Mouse (Mus musculus) layer of hippocampus, postnatal 36 days (tissue): ENCODE data around the gene 1810062G17Rik. TPM values are rescaled to one million over a fixed set of nuclear protein-coding genes. Genes with fewer than 3 reads are reported as not detected.
A peak's percentile ranks its signal among the peaks of the same experiment; 100 is the strongest.

Experiments used
- DNase-seq, 2 experiments: peaks; one replicate each; pipeline ENCODE4 v3.0.0; 2022
- microRNA-seq, 2 experiments: library from miRNA; unstranded; fragments of <30 nt; microRNA quantifications; one replicate each; pipeline ENCODE4 v1.2.0; 2021
- total RNA-seq, 2 experiments: library from RNA; stranded (reverse); gene quantifications; 2 replicates each; pipeline ENCODE4 v1.2.3; 2021

Gene 1810062G17Rik
- total RNA-seq, 2 experiments from 2014 or later = not detected

GRCm38 (mm10) chr3:36505809-36506735 lies 30.3 kb downstream of the 1810062G17Rik start:
- no peak for DNase-seq

GRCm38 (mm10) chr3:36511491-36511890 lies 35.8 kb downstream of the 1810062G17Rik start:
- no peak for DNase-seq

GRCm38 (mm10) chr3:36516196-36516595 lies 40.5 kb downstream of the 1810062G17Rik start:
- DNase-seq = no peak

- peak; percentile 23 to 35 for DNase-seq
Measured at GRCm38 (mm10) chr3:36521073-36522060, 45.6 kb downstream of the 1810062G17Rik start, which contains the start of gene Gm11549. TSS of gene Gm11549 (minus strand) at chr3:36521813.

GRCm38 (mm10) chr3:36522137-36522536 lies 46.4 kb downstream of the 1810062G17Rik start:
- no peak for DNase-seq

- no peak for DNase-seq
Measured at GRCm38 (mm10) chr3:36524466-36524865, 48.7 kb downstream of the 1810062G17Rik start.

- DNase-seq = no peak
Measured at GRCm38 (mm10) chr3:36530345-36530744, 54.6 kb downstream of the 1810062G17Rik start.

GRCm38 (mm10) chr3:36530781-36531180 lies 55.0 kb downstream of the 1810062G17Rik start:
- DNase-seq = no peak

GRCm38 (mm10) chr3:36531242-36531641 lies 55.5 kb downstream of the 1810062G17Rik start:
- no peak for DNase-seq

Small RNA genes within 50 kb of the gene (microRNA-seq; reads per million reads assigned to microRNA genes)
- gene Mir7009 = 0 to 0.42 reads per million in 2 experiments

Other genes with a start within 250 kb of the 1810062G17Rik start
- 10 to 100 TPM; 46.6 to 49.3 TPM for gene Anxa5, start within 50 bp of the 1810062G17Rik start, total RNA-seq
- 1 to 10 TPM; 2.1 to 2.5 TPM for gene Gm11549, start 45.9 kb downstream of the 1810062G17Rik start, total RNA-seq
- gene Exosc9, start 76.7 kb downstream of the 1810062G17Rik start, total RNA-seq = 10 to 100 TPM; 36.0 to 42.3 TPM
- 1 to 10 TPM; 1.3 to 1.4 TPM for gene Ccna2, start 96.2 kb downstream of the 1810062G17Rik start, total RNA-seq
- gene Bbs7, start 137.5 kb downstream of the 1810062G17Rik start, total RNA-seq = 10 to 100 TPM; 18.0 to 18.6 TPM
- gene Trpc3, start 214.2 kb downstream of the 1810062G17Rik start, total RNA-seq = 1 to 10 TPM; 4.7 to 5.9 TPM